Mouse (Mus musculus): Measurements from ENCODE around the gene Macrod1.

The Macrod1 gene

DNA sequence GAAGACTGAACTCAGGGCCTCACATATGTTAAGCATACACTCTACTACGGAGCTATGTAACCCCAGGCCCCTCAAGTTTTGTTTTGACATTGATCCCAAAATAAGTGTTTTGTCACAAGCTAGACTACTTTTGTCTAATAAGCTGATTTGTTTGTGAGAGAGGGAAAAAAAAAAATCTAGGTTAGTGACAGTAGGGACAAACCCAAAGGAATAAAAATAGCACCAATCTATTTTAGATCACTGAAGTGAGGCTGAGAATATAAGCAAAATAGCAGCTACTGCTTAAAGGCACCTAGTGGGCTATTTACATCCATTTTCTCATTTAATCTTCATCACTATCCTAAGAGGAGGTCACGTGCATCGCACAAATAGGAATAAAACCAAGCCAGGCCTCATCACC is 183.0 kb downstream of the Macrod1 start:
- DNase-seq (ENCODE audit: low spot score in 2 of 2) = no peak

DNA sequence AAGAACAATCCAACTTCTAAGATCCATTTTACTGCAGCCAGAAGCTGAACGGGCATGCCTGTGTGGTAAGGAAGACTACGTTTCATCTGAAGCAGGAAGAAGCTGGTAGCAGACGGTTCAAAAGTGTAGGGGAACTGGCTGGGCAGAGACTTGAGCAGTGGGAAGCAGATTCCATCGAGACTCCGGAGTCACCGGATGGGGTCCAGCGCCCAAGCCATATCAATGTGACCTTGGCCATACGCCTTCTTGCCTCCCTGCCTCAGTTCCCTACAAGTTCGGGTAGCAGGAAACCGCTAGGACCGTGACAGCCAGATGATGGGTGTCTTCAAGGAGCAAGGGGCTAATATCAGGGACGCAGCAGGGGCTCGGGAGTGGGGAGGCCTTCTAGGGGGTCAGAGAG is 183.7 kb downstream of the Macrod1 start:
- DNase-seq (ENCODE audit: low spot score in 2 of 2) = peak in 1 of 2 experiments; percentile 25

DNA sequence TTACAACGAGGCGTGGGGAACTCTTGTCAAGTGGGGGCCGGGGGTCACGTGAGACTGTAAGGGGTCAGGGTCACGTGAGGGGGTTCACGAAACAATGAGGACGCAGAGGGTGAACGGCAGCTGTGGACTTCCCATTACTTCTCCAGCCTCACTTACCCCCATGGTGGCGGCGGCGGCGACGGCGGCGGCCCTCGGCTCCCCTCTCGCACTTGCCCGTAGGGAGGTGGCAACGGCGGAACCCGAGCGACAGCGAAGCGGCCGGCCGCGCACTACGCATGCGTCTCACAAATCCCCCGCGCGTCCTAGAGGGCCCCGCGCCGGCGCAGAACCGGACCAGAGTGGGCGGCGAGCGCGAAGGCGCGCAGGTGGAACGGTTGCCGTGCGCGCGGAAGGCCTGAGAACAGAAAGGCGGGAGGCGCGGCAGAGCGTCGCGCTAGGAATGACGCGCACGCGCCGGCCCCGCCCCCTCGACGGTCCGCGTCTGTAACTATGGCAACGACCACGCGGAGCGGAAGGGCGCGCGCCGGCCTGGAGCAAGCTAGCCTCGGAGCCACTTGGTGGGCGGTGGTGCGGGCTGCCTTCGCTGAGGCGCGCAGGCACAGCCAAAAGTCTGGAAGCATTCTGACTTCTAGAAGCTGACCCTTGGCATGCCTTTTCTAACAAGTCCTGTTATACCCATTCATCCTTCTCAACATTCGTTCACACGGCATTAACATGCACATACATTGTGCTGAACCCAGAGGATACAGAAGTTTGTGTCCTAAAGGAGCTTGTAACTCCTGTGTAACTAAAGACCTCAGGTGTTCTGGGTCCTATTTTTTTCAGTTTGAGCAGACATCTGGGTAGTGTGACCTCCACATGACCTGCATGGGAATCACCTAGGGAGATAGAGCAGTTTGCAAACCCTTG is 184.4 kb downstream of the Macrod1 start, which contains the start of gene Naa40:
TSS of gene Naa40 (minus strand) at position 402 of the 909 bp plus-strand sequence.
- DNase-seq (ENCODE audit: low spot score in 2 of 2) = peak; percentile 92 to 97

DNA sequence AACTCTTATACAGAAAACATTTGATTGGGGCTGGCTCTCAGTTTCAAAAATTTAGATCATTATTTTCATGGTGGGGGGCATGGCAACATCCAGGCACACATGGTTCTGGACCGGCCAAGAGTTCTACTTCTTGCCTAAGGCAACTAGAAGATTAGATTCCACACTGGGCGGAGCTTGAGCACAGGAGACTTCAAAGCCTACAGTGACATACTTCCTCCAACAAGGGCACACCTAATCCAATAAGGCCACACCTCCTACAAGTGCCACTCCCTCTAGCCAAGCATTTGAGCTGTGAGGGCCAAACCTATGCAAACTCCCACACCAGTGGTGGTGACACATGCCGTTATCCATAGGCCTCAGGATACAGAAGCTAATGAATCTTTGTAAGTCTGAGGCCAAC is 189.4 kb downstream of the Macrod1 start:
- no peak for DNase-seq (ENCODE audit: low spot score in 2 of 2)

Data from spleen, postnatal 4 days (tissue).